Mouse (Mus musculus): ENCODE measurements at regions not wholly inside any gene's neighbourhood (a gene's known extent, or its start where the extent isn't known, plus 50 kb on each side); places are given as distances from the start of the nearest gene placed in this dataset.
A peak's percentile ranks its signal among the peaks of the same experiment; 100 is the strongest.
"Not testable (repeated sequence)": the region's sequence is repeated elsewhere in the genome, so short reads cannot be mapped to it uniquely, and the experiment has no call there.

DNA sequence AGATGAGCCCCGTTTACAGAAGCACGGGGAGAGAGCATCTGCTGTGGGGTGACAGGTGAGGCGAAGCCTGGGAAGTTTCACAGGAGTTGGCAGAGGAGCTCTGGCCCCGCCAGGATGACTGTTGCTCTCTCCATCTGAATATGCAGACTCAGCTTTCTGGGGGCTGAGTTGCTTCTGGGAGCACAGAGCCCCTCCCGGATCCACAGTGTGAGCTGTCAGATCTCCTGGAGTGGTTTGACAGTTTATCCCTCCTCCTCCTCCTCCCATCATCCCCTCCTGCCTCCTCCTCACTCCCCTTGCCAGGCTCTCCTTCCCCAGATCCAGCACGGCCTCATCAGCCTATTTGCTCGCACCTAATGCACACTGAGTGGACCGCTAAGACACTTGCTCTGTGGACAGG, 181.9 kb upstream of the Rpl38 start:
- ATAC-seq (replicated peaks; ENCODE audit: poor library complexity), result no peak

DNA sequence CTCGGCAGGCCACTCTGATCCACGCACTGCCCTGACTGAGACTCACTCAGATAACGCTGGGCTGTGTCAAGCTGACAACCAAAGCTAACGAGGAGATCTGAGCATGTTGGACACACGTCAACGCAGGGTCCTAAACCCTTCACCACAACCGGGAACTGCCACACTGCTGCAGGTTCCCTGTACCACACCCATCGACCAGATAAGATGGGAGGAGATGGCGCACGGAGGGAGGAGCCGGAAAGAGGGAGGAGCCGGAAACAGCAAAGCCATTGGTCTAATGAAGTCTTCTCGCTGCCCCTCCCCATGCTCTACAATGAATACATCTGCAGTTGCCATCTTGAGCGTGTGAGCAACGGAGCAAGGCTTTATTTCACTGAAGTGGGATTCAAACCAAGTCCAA, 182.9 kb upstream of the Rpl38 start:
- ATAC-seq (replicated peaks; ENCODE audit: poor library complexity), result peak; percentile 84

DNA sequence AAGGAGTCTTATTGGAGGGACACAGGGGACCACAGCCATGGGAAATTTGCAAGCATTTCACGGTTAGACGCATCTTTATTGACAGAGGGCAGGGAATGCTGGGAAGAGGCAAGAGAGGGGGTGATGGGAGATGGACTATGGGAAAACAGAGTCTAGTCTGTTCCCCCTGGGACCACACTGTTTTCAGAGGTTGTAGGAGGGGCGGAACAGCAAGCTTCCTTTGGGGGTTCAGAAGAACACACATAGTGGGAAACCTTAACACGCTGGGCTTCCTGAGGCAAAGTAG, 183.7 kb upstream of the Rpl38 start:
- ATAC-seq (replicated peaks; ENCODE audit: poor library complexity), result no peak

DNA sequence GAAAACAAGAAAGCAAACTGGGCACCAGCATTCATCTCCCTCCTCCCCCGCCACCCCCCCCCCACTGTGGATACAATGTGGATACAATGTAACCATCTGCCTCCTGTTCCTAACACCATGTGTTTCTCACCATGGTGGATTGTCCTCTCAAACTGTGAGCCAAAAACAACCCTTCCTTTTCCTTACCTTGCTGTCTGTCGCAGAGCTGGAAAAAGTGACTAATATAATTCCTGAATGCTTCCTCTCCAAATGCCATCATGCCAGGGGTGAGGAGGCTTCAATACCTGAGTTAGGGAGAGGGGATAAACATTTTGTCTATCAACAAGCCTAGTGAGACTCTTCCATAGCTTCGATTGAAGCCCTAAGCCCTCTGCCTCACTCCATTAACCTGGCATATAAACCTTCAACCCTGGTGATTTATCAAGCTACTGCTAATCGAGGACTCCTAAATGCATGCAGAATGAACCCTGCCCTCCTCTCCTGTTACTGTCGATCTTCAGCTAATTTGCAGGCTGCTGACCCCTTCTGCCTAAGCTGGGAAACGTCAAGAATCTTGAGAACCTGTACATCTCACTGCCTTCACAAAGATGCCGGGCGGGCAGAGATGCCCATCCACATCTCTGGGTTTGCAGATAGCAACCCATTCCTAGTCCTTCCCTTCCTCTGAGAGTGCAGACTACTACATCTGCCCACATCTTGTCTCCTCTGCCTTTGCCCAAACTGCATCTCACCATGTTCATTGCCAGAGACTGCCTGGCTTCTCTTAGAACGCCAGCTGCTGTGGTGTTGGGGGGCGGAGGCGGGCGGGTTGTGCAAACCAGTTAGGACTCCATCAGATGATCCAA, 184.3 kb upstream of the Rpl38 start:
- ATAC-seq (replicated peaks; ENCODE audit: poor library complexity), result no peak

DNA sequence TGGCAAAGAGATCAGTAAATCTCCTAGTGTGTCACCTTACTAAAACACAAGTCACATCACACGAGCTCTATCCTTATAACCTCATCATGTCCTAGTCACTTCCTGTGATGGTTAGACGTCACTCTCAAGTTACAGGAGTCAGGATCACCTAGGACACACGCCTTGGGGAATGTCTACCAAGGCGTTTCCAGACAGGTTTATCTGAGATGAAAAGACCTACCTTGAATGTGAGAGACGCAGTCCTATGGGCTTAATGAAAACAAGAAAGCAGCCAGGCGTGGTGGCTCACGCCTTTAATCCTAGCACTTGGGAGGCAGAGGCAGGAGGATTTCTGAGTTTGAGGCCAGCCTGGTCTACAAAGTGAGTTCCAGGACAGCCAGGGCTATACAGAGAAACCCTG, 185.0 kb upstream of the Rpl38 start:
- ATAC-seq (replicated peaks; ENCODE audit: poor library complexity), result not testable (repeated sequence)

DNA sequence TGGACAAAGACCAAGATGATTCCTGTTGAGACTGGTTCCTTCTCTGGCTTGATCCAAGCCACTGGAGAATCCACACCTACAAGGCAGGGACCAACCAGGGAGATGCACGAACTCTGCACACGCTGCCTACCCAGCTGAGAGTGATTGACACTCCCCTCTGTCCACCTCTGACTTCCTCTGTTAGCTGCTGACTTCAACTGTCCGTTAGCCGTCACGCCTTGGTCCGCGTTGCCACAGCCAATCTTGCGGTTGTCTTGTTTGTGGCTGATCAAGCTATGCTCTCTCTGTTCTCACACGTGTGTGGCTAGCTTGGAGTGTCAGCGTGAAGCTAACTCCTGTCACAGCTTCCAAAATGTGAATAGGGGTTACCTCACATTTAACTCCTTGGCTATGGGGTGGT, 186.3 kb upstream of the Rpl38 start:
- peak; percentile 41 for ATAC-seq (replicated peaks; ENCODE audit: poor library complexity)

DNA sequence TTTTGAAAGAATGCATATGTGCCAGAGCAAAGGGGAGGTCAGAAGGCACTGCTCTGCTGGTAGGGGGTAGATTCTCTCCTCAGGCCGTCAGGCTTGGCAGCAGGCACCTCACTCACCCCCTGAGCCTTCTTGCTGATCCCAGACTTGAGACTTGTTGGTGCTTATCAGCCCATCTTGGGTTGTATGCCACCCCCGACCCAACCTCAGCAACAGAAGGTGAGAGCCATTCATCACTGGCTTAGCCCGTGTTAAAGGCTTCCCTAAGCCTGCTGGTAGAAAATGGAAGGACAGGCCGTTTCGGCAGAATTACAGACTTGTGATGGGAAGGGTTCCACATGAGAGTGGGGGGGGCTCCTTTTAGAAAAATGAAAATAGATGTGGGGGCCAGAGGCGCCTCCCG, 187.3 kb upstream of the Rpl38 start:
- no peak for ATAC-seq (replicated peaks; ENCODE audit: poor library complexity)

DNA sequence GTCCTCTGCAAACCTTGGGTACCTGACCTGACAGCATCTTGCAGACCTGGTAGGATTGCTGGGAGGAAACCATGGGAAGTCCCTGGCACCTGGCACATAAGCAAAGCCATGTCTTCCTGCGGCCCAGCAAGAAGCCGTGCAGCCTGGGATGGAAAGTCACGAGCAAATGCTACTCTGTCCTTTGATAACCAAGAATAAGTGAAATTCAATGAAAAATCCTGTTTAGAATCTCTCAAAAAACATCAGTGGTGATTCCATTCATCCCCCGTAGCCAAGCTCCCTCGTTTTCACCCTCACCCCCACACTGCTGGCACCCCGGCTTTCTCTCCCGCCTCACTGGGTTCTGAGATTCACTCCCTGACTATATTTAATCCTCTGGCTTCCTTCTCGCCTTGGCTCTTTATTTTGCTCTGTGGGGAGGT, 188.2 kb upstream of the Rpl38 start:
- ATAC-seq (replicated peaks; ENCODE audit: poor library complexity), result no peak

DNA sequence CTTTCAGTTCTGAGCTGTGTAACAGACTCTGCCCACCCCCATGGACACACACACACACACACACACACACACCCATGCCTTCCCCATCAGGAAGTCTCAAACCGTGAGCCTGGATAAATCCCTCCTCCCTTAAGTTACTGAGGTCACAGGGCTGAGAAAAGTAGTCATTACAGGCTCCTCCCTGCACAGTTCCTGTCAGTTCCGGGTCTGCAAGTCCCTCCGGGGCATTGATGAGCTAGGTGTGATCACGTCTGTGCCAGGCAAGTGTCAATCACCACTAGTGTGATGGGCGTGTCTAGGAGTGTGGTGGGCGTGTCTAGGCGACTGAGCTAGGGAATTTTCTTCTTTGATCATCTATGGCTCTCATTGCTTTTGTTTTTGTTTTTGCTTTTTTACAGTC, 189.6 kb upstream of the Rpl38 start:
- ATAC-seq (replicated peaks; ENCODE audit: poor library complexity), result peak; percentile 56

DNA sequence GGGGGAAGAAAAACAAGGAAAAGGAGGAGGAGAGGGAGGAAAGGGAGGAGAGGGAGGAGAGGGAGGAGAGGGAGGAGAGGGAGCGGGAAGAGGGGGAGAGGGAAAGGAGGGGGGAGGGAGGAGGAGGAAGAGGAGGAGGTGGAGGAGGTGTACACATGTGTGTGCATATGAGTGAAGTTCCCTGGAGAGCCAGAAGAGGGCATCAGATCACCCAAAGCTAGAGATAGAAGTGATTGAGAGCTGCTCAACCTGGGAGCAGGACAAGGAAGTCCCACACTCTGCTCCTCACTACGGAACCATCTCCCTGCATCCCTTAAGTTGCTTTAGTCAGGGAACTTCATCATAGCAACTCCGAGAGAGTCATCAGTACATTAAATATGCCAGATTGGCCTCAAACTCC, 191.0 kb upstream of the Rpl38 start:
- ATAC-seq (replicated peaks; ENCODE audit: poor library complexity), result peak; percentile 71

DNA sequence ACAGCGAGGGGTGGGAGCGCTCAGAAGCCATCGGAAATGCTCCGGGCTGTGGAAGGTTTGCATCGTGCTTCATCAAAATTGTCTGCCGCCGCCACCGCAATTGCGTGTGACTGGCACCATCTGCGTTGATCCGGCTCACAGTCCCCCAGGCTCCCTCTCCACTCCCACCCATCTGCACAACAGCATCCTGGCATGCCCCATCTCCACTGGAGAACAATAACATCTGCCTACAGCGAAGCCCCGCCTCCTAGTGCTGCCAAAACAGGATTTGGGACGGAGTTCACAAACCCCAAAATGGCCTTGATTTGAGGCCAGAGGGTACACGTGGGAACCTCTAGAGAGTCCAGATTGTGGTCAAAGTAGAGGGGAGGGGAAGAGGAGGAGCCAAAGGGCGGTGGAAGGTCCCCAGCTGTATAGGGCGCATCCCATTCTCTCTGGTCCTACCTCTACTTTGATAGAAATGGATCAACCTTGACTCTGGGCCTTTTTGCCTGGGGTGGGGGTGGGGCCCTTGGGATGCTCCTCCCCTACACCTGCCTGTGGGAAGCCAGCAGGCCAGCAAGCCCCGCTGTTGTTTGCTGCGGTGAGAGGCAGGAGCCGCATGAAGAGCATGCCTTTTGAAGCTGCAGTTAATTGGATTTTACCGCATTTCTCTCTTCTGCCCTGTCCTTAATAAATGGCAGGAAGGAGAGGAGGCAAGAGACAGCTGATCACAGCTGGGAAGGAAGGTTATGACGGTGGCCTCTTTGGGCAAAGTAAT, 195.6 kb upstream of the Rpl38 start:
- ATAC-seq (replicated peaks; ENCODE audit: poor library complexity), result no peak

DNA sequence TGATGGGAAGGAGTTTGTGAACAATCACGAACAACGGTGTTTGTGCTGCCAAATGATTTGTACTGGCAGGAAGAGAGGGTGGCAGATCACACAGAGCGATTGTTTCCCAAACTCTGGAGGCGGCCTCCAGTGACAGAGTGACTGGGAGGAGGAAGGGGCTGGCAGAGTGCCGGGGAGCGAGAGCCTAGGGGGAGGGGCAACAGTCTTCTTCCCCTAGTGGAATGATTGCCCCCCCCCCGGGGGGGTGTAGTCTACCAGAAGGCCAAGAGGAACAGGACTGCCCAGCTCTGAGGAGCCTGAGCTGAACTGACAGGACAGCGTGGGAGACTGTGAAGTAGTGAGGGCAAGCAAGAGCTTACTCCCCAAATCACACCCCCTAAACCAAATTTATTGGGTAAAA, 199.9 kb upstream of the Rpl38 start:
- ATAC-seq (replicated peaks; ENCODE audit: poor library complexity), result peak; percentile 41

DNA sequence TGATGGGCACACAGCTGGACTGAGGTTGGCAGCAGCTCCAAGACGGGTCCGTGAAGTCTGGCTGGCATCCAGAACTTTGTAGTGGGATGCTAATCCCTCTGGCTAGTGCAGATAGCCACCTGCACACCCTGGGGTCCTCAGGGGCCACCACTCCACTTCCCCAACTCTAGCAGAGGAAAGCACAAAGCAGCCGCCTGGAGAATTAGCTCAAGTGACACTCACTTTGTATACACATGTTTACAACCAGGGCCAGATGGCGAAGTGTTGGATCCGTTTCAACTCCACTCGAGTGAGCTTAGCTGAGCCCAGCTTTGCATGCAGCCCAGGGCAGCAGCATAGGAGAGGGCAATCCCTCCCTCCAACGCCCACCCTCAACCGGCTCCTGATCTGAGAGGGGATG, 200.5 kb upstream of the Rpl38 start:
- no peak for ATAC-seq (replicated peaks; ENCODE audit: poor library complexity)

DNA sequence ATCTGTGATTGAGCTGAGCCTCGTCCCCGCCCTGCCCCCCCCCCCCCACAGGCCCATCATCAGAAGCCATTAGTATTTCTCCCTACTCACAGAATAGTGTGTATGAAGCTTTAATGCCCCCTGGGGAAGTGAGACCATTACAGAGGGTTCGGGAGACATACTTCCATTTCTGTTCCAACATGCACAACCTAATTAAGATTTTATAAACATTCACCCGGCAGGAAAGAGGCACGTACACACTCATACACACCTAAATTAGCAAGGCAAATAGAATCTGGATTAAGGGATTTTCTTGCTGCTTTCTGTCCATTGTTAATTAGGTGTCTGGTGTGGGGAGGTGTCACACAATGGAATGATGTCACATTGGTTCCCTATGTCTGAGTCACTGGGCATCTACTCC, 202.8 kb upstream of the Rpl38 start:
- no peak for ATAC-seq (replicated peaks; ENCODE audit: poor library complexity)

DNA sequence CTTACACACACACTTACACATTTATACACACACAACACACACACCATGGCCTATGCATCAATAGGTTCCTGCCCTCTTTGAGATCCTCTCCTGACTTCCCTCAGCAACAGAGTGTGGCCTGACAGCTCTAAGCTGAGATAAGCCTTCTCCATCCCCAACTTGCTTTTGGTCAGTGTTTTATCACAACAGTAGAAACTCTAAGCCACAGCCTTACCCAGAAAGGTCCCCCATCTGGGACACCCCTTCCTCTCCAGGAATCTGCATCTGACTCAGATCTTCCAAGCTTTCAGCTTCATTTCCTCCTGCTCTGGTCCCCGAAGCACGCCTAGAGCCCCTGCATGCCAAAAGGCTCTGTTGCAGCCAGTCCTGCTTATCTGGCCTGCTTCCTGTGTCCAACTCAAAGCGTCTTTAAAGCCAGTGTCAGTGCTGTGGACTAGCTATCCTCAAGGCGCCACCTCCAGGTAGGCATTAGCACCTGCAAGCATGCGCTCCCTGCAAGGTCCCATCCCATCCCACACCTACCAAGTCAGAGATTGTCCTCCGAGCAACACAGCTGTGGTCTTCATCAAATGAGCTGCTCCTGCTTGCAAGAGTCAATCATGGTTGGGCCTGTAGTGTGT, 205.5 kb upstream of the Rpl38 start:
- ATAC-seq (replicated peaks; ENCODE audit: poor library complexity), result peak; percentile 99

DNA sequence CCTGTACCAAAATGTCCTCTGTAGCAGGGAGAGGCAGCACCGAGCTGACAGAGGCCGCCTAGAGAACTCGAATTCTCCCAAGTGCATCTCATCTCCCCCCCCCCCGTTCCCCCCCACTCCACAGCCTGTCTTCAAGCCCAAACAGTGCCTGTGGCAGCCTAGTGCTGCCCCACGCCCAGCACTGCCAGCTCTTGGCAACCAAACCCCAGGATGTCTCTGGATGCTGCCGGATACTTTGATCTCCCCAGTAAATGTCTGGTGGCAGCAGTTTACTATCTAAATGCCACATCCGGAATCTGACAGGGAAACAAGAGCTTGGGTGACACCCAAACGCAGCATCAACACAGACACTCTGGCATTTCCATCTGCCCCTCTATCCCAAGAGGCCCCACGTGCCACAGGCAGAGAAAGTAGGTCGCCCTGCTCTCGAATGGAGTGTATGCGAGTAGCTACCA, 213.4 kb upstream of the Rpl38 start:
- ATAC-seq (replicated peaks; ENCODE audit: poor library complexity), result peak; percentile 17; the same call in 1 of the 2 replicates

DNA sequence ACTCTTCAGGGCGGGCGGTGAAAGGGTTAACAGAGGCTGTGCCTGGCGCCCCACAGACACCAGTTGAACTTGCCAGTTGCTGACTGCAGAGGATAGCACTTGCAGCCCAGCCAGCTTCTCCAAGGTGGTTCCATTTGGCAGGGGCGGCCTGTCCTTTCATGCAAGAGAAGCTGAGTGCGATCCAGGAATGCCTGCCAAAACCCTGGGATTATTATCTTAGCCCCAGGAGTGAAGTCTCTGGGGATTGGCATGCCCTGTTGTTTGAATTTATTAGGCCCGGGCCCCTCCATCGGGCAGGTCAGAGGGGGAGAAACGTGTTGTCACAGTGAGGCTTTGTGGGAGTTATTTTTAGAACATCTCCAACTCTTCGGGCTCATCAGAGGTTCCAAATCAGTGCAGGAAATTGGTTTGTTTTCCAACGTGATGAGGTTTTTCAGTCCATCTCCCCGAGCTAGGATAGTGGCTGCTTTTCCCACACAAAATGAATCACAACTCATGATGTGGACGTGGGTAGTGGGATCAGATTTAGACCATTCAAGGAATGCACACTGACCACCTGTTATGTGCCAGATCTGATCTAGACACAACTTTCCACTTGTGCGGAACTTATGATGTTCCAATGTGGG, 219.4 kb upstream of the Rpl38 start:
- ATAC-seq (replicated peaks; ENCODE audit: poor library complexity), result no peak

DNA sequence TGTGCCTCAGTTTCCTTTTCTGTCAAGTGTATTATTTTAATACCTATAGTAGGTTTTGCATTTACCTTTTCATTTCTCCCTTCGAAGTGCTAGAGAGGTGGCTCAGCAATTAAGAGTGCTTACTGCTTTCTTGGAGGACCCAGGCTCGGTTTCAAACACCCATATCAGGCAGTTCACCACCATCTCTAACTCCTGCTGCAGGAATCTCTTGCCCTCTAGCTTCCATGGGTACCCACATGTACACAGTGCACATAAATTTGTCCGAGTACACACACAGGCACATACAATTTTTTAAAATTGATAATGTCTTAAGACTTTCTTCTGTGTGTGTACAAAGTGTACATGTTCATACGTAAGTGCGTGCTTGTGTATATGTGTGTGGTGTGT, 220.9 kb upstream of the Rpl38 start:
- ATAC-seq (replicated peaks; ENCODE audit: poor library complexity), result no peak

DNA sequence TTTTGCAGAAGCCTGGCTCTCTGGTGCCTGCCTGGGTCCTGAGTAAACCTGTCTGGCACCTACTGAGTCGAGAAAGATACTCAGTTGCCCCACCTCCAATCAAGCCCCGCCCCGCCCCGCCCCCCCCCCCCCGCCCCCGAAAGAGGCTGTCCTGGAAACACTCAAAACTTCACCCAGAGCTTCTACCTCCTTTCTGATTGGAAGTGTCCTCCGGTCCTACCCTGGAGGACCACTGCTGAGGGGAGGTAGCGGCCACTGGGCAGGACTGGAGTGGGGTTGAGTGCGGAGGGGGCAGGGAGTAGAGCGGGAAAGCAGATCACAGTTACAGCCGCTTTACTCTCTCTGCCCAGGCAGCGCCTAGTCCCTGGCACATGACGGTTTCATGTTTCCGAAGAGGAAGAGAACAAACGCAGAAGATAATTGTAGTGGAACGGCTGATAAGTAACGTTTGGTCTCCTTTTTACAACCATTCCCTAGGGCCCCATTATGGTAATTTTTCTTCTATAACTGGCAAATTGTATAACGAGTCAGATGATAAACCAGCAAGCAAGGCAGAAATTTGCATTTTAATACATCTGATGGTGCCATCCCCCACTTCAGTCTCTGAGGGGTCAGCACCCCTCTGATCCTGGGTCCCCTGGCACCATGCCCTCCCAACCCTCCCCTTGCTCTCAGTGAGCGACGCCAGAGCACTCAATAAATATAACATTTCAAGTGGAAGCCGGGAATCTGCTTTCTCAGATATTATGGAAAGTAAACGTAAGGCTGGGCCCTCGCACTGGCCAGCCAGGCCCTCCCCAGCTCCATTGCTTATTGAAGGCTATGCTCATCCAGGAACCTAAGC, 221.5 kb upstream of the Rpl38 start:
- peak; percentile 83 for ATAC-seq (replicated peaks; ENCODE audit: poor library complexity)

DNA sequence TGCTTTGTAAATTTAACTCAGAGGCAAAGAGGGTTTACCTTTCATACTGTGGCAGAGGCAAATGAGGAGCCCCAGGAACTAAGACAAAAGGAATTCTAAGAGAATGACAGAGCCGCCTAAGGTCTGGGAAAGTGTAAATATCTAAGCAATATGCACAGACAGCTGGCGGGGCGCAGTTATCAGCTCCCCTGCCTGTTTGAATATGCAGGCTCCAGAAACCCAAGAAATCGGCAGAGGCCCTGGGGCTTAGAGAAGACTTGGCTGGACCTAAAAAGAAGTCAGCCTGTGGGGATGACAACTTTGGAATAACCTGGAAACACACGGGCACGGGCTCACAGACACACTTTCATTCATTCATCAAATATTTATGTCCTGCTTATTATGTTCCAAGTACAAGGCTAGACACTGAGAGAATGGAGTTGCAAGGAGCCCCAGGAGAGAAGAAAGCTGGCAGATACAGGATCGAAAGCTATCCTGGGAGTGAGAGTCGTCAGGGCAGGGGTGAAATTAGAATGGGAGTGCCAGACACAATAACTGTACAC, 222.2 kb upstream of the Rpl38 start:
- ATAC-seq (replicated peaks; ENCODE audit: poor library complexity), result no peak
